Mouse (Mus musculus): Measurements from ENCODE around the gene Tmem14c. TPM values are rescaled to one million over a fixed set of nuclear protein-coding genes. Genes with fewer than 3 reads are reported as not detected.

Tmem14c gene
- polyA plus RNA-seq, 1 experiment: 175 TPM

GRCm38 (mm10) chr13:41021607-41022006 lies 5.5 kb downstream of the Tmem14c start:
- no peaks in the 10 kb centered on the region for H3K27me3 ChIP-seq (replicated peaks; ENCODE audit: control insufficient read depth, insufficient read depth, low read length)
- H3K36me3 ChIP-seq (ENCODE audit: control insufficient read depth, insufficient read depth, low read length): peaks cover 2% of the 10 kb centered on the region
- H3K27ac ChIP-seq (ENCODE audit: insufficient read depth, low read depth, low read length): no peak overlapping the region
- no peak overlapping the region for H3K4me3 ChIP-seq (ENCODE audit: insufficient read depth, low read depth, low read length)
- 76% methylated on average over 6 of the region's 6 CpGs for WGBS
- H3K4me1 ChIP-seq (ENCODE audit: control insufficient read depth, insufficient read depth, low read length): peaks cover 4% of the 10 kb centered on the region; the same call in 1 of the 2 replicates
- no peak for TF ChIP-seq CTCF (conservative IDR thresholded peaks at IDR 0.05; ENCODE audit: insufficient read depth, insufficient read length, low read depth, low read length)
- TF ChIP-seq POLR2A (IDR thresholded peaks at IDR 0.05; ENCODE audit: low read depth, low read length): no peak
- no peak for DNase-seq

DNA sequence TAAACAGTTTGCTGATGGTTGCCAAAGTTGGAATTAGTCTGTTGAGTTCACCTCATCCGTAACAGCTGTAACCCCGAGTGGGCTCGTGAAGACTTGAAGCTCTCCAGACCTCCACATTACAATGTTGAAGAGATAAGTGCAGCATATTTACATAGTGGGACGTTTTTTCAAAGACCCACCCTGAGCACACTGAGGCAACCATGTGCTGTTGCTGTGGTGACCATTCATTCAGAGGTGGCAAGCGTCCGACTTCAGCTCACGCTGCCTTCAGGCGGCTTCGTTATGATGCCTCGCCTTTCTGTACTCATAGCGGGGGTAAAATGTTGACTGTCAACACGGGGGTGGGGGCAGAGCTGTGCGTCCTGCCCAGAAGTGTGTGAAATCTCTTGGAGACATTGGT lies 6.0 kb downstream of the Tmem14c start:
- no peak overlapping the region for H3K27ac ChIP-seq (ENCODE audit: insufficient read depth, low read depth, low read length)
- H3K36me3 ChIP-seq (ENCODE audit: control insufficient read depth, insufficient read depth, low read length): peaks cover 2% of the 10 kb centered on the region
- TF ChIP-seq POLR2A (IDR thresholded peaks at IDR 0.05; ENCODE audit: low read depth, low read length): no peak
- TF ChIP-seq CTCF (conservative IDR thresholded peaks at IDR 0.05; ENCODE audit: insufficient read depth, insufficient read length, low read depth, low read length): no peak
- peaks cover 3% of the 10 kb centered on the region; the same call in 1 of the 2 replicates for H3K4me1 ChIP-seq (ENCODE audit: control insufficient read depth, insufficient read depth, low read length)
- no peak overlapping the region for H3K4me3 ChIP-seq (ENCODE audit: insufficient read depth, low read depth, low read length)
- no peak for DNase-seq
- H3K27me3 ChIP-seq (replicated peaks; ENCODE audit: control insufficient read depth, insufficient read depth, low read length): no peaks in the 10 kb centered on the region
- WGBS: 90% methylated on average over 13 of the region's 13 CpGs

DNA sequence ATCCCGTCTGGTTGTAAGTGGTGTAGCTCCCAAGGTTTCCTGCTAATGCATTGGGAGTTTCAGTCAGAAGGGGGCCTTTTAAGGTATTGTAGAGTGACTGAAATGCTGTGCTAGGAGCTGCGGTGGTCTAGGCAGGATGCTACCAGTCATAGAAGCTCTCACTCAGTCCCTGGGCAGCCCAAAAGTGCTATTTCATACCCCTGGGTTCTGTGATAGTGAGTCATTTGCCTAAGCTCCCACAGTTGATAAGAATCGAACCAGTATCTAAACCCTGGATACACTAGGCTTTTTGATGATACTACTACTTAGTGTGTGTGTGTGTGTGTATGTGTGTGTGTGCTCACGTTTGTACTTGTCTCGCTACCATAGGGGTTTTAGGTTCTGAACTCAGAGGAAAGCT lies 14.0 kb downstream of the Tmem14c start:
- Histone ChIP-seq H3K27ac (ENCODE audit: insufficient read depth, low read depth, low read length) (no peak overlapping the region), H3K4me1 (ENCODE audit: control insufficient read depth, insufficient read depth, low read length) (no peaks in the 10 kb centered on the region), H3K36me3 (ENCODE audit: control insufficient read depth, insufficient read depth, low read length) (no peaks in the 10 kb centered on the region), H3K27me3 (replicated peaks; ENCODE audit: control insufficient read depth, insufficient read depth, low read length) (no peaks in the 10 kb centered on the region), H3K4me3 (ENCODE audit: insufficient read depth, low read depth, low read length) (no peak overlapping the region)
- DNase-seq: no peak
- 84% methylated on average over 5 of the region's 5 CpGs for WGBS
- no peak for TF ChIP-seq CTCF (conservative IDR thresholded peaks at IDR 0.05; ENCODE audit: insufficient read depth, insufficient read length, low read depth, low read length)
- TF ChIP-seq POLR2A (IDR thresholded peaks at IDR 0.05; ENCODE audit: low read depth, low read length): no peak

GRCm38 (mm10) chr13:41042511-41042910 lies 26.4 kb downstream of the Tmem14c start:
- Histone ChIP-seq H3K4me1 (ENCODE audit: control insufficient read depth, insufficient read depth, low read length) (no peaks in the 10 kb centered on the region), H3K27me3 (replicated peaks; ENCODE audit: control insufficient read depth, insufficient read depth, low read length) (no peaks in the 10 kb centered on the region), H3K4me3 (ENCODE audit: insufficient read depth, low read depth, low read length) (no peak overlapping the region), H3K27ac (ENCODE audit: insufficient read depth, low read depth, low read length) (no peak overlapping the region), H3K36me3 (ENCODE audit: control insufficient read depth, insufficient read depth, low read length) (no peaks in the 10 kb centered on the region)
- WGBS: 90% methylated on average over 4 of the region's 4 CpGs
- no peak for TF ChIP-seq POLR2A (IDR thresholded peaks at IDR 0.05; ENCODE audit: low read depth, low read length)
- TF ChIP-seq CTCF (conservative IDR thresholded peaks at IDR 0.05; ENCODE audit: insufficient read depth, insufficient read length, low read depth, low read length): no peak
- no peak for DNase-seq

DNA sequence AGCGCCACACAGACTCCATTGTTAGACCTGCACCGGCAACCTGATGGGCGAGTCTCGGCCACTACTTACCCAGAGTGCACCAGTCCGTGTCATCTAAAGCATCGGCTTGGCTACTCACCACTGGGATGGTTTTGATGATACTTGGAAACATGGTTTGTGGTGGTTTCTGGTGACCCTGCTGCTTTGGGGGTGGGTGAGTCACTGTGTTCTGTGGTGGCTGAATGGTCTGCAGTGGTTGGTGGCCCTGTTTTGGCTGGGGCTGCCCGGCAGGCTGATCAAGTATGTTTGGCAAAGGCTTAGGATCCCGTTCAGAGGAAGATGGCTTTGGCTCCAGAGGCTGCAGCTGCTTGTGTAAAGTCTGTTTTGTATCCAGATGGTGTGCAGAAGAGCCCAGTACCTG lies 29.8 kb downstream of the Tmem14c start:
- H3K4me3 ChIP-seq (ENCODE audit: insufficient read depth, low read depth, low read length): no peak overlapping the region
- no peaks in the 10 kb centered on the region for H3K27me3 ChIP-seq (replicated peaks; ENCODE audit: control insufficient read depth, insufficient read depth, low read length)
- no peaks in the 10 kb centered on the region for H3K4me1 ChIP-seq (ENCODE audit: control insufficient read depth, insufficient read depth, low read length)
- 90% methylated on average over 8 of the region's 8 CpGs for WGBS
- no peaks in the 10 kb centered on the region for H3K36me3 ChIP-seq (ENCODE audit: control insufficient read depth, insufficient read depth, low read length)
- TF ChIP-seq POLR2A (IDR thresholded peaks at IDR 0.05; ENCODE audit: low read depth, low read length) (no peak), CTCF (conservative IDR thresholded peaks at IDR 0.05; ENCODE audit: insufficient read depth, insufficient read length, low read depth, low read length) (no peak)
- no peak for DNase-seq
- no peak overlapping the region for H3K27ac ChIP-seq (ENCODE audit: insufficient read depth, low read depth, low read length)

DNA sequence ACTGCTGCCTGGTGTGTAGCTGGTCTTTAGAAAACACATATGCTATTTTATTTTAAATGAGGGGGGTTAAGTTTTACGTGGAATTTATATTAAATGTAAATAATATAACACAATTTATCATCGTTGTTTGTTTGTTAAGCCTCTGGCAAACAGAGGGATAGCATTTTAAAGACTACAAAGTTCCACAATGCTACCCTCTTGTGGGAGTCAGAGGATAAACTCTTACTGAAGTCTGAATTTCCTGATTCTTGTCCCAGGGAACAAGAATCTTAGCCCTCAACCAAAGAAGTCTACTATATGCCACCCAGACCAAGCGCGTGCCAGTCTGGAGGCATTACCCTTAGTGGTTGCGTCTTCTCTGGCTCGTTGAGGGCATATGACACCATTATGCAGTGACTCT lies 31.2 kb downstream of the Tmem14c start:
- H3K36me3 ChIP-seq (ENCODE audit: control insufficient read depth, insufficient read depth, low read length): no peaks in the 10 kb centered on the region
- H3K27ac ChIP-seq (ENCODE audit: insufficient read depth, low read depth, low read length): no peak overlapping the region
- no peaks in the 10 kb centered on the region for H3K4me1 ChIP-seq (ENCODE audit: control insufficient read depth, insufficient read depth, low read length)
- 81% methylated on average over 6 of the region's 6 CpGs for WGBS
- no peak overlapping the region for H3K4me3 ChIP-seq (ENCODE audit: insufficient read depth, low read depth, low read length)
- no peak for DNase-seq
- no peak for TF ChIP-seq POLR2A (IDR thresholded peaks at IDR 0.05; ENCODE audit: low read depth, low read length)
- TF ChIP-seq CTCF (conservative IDR thresholded peaks at IDR 0.05; ENCODE audit: insufficient read depth, insufficient read length, low read depth, low read length): no peak
- H3K27me3 ChIP-seq (replicated peaks; ENCODE audit: control insufficient read depth, insufficient read depth, low read length): no peaks in the 10 kb centered on the region

GRCm38 (mm10) chr13:41051965-41052364 lies 35.9 kb downstream of the Tmem14c start:
- Histone ChIP-seq H3K4me3 (ENCODE audit: insufficient read depth, low read depth, low read length) (no peak overlapping the region), H3K27me3 (replicated peaks; ENCODE audit: control insufficient read depth, insufficient read depth, low read length) (no peaks in the 10 kb centered on the region), H3K36me3 (ENCODE audit: control insufficient read depth, insufficient read depth, low read length) (no peaks in the 10 kb centered on the region), H3K4me1 (ENCODE audit: control insufficient read depth, insufficient read depth, low read length) (no peaks in the 10 kb centered on the region), H3K27ac (ENCODE audit: insufficient read depth, low read depth, low read length) (no peak overlapping the region)
- WGBS: 74% methylated on average over 5 of the region's 5 CpGs
- TF ChIP-seq POLR2A (IDR thresholded peaks at IDR 0.05; ENCODE audit: low read depth, low read length): no peak
- no peak for TF ChIP-seq CTCF (conservative IDR thresholded peaks at IDR 0.05; ENCODE audit: insufficient read depth, insufficient read length, low read depth, low read length)
- no peak for DNase-seq

DNA sequence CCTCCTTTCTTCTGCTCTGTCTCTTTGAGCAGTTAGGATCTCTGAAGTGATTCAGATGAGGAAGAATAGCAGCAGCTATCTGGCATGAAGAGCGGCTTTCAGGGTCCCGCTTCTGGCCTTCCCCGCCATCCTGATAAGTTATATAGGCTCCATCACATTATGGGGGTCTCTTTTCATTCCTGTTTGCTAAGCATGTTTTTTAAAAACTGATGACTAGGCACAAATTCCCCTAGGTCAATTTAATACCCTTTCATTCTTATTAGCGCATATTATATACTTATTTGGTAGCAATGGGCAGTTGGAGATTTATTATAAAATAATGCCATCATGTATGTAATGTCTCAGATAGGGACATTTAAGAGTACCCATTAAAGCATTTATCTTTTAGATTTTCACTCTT lies 51.5 kb downstream of the Tmem14c start:
- Histone ChIP-seq H3K4me1 (ENCODE audit: control insufficient read depth, insufficient read depth, low read length) (no peaks in the 10 kb centered on the region), H3K27ac (ENCODE audit: insufficient read depth, low read depth, low read length) (no peak overlapping the region), H3K27me3 (replicated peaks; ENCODE audit: control insufficient read depth, insufficient read depth, low read length) (no peaks in the 10 kb centered on the region), H3K36me3 (ENCODE audit: control insufficient read depth, insufficient read depth, low read length) (no peaks in the 10 kb centered on the region), H3K4me3 (ENCODE audit: insufficient read depth, low read depth, low read length) (no peak overlapping the region)
- WGBS: 94% methylated on average over 4 of the region's 4 CpGs
- DNase-seq: no peak
- TF ChIP-seq POLR2A (IDR thresholded peaks at IDR 0.05; ENCODE audit: low read depth, low read length) (no peak), CTCF (conservative IDR thresholded peaks at IDR 0.05; ENCODE audit: insufficient read depth, insufficient read length, low read depth, low read length) (no peak)

Data from kidney, adult 2 months (tissue).